Mouse (Mus musculus) embryo, embryonic 10 days (tissue): Measurements from ENCODE around the gene Tent5c.
"Not testable (repeated sequence)": the region's sequence is repeated elsewhere in the genome, so short reads cannot be mapped to it uniquely, and the experiment has no call there.

Experiments used
- DNase-seq: peaks from one replicate; pipeline ENCODE4 v3.0.0-alpha.2; 2015; ENCODE audit warnings: low spot score

Tent5c gene

DNA sequence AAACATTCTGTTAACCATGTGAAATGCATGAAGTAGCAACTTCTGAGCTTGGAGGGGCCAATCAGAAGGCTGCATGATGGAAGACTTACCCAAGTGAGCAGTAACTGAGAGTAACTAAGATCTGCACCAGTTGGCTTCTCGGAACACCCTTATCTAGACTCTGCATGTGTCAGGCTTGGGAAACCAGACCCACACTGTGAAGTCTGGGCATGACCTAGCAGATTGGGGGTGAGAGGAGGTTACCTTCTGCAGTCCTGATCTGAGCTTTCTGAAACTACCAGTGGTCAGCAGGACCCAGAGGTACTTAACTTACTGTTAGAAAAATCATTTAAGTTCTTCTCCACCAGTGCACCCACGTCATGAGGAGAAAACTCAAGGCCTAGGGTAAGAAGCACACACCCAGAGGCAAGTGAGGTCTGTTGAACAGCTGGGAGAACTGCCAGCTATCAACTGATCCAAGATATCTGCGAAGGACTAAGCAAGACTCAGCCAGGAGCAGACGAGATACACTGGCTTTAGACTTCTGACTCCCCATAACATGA is 50.6 kb downstream of the Tent5c start:
- DNase-seq: no peak

DNA sequence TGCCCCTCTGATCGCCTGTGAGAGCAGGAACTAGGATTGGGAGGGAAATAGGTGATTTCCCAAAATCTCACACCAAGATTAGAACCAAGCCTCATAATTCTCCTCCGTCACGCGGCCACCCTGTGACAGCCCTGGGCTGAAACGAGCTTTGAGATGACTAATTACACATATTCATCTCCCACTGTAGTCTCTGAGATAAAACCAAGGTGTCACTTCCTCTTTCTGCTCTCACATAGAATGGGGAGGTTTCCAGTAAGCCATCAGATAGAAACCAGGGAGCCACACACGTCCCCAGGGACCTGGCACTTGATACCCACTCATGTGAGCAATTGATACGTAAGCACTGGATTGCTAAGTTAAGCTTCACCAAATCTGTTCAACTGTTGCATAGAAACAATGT is 52.4 kb downstream of the Tent5c start:
- DNase-seq: no peak

DNA sequence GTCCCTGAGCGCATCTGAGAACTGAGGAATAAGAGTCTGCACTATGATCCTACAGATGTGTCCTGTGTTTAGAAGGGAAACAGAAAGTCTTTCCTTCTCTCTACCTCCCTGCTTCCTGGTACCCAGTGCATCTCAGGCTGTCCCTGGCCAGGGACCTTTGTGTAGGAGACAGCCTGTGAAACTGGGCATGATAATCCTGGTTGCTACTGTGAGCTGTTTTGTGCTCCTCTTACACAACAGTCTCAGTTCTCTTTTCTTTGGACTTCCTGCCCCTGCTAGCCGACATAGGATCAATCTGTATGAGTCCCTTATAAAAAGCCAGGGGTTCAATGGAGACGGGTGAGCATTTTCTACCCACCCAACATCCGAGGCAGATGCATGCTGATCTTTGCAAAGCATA is 57.4 kb downstream of the Tent5c start:
- no peak for DNase-seq

DNA sequence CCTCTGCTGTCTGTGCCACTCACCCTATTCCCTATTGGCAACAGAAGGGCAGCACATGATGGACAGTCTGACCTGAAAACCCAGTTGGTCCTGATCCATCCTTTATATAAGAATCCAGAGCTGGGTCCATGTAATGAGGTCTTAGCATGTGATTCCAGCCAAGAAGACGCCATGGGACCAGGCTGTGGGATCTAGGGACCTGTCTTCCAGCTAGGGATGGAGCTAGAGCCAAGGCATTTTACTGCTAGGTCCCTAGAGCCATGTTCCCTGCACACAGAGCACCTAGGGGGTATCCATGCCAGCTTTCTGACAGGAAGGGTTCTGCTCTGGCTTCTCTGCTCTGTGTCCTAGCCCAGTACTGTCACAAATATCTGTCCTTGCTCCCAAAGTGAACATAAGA is 58.4 kb downstream of the Tent5c start:
- no peak for DNase-seq

DNA sequence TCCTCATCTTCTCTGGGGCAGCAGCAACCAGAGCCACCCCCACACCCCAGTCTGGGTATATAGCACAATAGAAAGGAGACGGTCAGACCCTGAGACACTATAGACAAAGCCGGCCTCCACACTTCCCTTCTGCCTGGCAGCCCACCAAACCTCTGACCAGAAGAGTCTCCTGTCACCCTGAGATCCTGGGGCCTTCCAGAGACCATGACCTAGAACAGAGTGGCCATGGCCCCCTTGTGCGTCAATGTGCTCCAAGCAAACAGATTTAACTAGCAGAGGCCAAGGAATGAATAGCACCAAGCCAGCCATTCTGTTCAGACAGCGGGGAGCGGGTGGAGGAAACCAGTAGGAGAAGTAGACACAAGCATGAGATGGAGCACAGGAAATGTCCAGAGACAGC is 59.0 kb downstream of the Tent5c start:
- no peak for DNase-seq

DNA sequence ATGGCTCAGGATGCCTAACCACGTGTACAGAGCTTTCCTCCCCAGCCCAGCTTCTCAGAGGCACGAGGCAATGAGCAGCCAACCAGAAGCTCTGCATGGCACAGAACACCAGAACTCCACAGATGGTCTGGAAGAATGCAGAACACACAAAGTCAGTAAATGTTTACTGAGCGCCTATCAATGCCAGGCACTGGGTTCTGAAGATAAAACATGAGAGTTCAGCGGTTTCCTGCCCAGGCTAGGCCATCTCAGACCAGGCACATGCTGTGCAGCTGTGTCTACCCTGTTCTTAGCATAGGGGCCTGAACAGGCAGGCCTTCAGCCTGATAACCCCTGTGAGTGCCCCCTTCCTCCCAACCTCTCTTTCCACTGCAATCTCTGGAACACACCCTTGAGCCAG is 59.5 kb downstream of the Tent5c start:
- no peak for DNase-seq

DNA sequence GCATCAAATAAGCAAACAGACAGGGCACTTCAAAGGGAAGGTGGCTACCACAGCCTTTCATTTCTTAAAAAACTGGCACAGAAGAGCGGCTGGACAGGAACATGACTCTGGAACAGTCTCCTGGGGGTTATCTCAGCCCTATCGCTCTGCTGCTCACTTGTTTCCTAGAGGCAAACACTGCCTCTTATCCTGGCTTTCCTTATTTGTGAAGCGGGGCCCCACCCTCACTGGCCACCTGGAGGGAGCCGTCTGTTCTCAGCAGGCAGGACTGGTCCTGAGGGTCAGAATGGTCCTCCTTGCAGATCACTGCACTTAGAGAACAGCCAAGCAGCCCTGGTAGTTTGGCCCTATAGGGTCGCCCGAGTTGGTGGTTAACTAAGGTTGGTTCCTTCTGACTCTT is 61.6 kb downstream of the Tent5c start:
- DNase-seq: no peak

DNA sequence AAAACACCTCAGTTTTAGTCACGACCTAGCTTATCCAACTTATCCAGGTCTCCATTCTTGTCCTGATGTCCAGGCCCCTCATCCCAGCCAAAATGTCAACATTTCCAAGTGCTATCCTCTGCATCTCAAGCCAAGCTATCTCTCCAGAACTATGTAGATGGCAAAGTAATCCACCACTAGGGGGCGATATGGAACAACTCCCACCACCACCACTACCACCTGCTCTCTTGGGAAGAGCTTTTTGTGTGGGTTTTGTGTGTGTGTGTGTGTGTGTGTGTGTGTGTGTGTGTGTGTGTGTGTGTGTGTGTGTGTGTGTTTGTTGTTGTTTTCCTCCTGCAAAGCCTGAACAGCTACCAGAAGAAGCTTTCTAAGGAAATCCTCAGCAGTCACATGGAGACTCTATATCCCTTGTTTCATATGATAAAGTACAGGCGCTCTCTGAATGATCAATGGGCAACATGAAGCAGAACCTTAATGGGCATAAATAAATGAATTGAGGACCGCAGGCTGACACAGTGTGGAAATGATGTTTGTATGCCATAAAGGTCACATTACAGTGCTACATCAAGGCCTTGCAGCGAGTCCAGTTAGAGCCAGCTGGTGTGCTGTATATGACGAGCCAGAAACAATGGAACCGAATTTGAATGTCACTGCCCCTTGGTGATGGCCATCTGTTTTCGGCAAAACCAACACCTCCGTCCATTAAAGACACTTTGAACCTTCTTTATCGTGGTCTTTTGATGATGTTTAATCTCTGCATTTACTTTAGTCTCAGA is 66.5 kb downstream of the Tent5c start:
- DNase-seq: peak; percentile 74

DNA sequence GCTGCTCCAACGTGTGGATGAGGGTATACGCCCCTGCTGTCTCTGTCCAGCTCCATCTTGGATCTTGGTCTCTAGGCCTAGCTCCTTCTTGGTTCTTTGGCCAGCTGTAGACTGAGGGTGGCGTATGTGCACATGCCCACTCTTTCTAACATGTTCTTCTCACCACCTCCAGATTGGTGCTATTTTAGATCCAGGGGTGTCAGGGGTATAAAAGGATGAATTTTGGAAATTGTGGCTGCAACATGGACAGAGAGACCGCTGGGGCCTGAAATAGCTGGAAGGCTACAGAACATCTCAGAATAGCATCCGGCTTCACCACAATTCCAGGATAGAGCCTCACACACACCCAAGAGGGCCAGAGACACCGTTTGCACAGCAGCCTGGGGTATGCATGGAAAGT is 67.8 kb downstream of the Tent5c start:
- no peak for DNase-seq

DNA sequence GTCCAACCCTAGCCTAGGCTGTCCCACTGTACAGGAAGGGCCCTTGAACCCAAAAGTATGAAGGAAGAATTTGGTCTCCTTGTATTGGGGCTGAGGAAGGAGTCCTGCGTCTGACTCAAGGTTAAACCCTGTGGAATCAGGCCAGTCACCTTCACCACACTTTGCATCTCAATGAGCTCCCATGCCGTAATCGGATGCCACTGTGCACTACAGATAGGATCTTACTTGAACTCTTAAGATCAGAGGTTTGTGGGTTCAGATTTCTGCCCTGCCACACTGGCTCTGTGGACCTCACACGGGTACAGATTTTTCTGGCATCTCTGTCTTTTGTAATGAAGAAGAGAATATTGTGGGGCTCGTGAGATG is 68.5 kb downstream of the Tent5c start:
- DNase-seq: no peak

DNA sequence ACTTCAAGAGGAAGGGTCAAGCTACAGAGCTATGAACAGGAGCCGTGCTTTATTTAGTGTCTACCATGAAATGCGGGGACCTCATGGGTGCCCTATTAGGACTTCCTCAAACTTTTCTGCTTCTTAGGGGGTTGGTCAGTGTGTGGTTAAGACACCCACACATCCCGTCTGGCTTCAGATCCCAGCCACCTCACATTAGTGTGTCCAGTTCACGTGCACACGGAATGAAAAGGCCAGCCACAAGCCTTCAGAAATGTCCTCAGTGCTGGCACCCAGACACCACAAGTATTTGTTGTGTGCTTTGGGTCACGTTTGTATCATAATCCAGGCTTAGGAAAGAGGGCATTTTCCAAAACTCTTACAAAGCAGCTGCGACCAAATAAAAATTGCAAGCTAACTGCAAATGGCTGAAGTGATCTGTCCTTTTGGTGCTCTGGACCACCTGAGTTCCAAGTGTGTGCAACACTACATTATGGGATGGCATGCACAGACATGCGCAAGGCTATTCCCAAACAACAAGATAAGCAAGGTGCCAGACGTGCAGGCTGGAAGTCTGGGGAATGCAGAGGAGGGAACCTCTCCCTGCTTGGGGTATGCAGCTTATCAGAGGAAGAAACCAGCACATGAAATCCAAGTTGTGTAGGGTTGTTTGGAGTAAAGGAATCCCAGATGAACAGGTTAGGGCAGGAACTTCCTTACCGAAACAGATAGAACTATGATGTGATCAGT is 69.0 kb downstream of the Tent5c start:
- no peak for DNase-seq

DNA sequence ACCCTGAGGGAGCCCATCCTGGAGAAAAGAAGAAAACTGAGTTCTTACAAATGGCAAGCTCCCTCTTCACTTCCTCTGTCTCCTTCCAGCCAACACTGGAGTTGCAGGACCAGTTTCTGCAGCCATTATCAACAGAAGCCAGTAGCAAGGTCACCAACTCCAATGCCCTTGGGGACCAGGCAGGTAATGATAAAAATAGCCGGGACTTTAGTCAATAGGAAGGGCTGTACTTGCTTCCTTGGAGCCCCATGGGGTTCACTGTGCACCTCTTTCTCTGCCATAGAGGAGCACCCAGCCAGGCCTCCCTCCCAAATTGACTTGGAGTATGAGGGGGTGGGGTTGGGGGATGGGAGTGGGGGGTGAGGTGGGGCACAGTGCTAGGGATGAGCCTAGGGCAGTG is 70.7 kb downstream of the Tent5c start:
- no peak for DNase-seq

DNA sequence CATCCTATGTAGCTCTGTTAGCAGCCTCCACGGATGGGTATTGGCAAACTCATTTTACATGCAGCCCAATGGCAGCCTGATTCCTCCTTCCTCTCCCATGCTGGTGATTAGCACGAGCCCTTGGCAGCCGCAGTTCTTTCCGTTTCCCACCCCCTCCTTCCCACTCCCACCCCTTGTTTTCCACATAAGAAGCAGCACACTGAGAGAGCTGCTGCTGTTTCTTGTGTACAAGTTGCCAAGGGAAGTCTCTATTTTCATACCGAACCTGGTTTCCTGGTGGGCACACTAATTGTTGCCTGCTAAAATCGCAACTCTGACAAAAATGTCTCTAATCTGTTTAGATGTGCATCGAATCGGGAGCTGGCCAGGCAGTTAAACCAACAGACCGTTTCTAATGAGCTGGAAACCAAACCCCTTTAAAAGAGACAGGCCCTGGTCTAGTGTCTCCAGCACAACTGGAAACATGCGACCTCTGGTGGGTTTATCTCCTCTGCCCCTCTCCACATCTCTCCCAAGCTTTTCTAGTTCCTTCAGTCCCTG is 71.3 kb downstream of the Tent5c start:
- DNase-seq: peak; percentile 28

DNA sequence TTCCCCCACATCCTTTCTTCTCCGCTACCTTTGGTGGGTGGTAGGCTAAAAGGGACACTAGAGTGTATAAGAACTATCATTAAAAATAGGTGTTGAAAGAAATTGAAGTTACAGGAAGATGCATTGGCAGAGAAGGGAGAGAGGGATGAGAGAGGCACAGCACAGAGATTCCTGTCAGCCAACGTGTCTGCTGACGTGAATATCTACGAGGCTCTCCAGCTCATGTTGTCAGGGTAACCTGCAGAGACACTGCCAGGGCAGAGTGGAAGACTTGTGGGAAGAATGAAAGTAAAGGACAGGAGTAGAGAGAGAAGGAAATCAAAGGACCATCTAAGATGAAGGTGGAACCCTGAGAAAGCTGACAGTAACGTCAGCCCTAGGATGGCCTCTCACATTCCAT is 73.5 kb downstream of the Tent5c start:
- DNase-seq: no peak

DNA sequence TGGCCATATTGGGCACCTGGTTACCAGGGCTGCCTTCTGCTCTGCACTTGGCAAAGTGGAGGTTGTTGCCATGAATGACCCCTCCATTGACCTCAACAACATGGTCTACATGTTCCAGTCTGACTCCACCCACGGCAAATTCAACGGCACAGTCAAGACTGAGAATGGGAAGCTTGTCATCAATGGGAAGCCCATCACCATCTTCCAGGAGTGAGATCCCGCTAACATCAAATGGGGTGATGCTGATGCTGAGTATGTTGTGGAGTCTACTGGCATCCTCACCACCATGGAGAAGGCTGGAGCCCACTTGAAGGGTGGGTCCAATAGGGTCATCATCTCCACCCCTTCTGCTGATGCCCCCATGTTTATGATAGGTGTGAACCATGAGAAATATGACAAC is 75.5 kb downstream of the Tent5c start:
- not testable (repeated sequence) for DNase-seq

DNA sequence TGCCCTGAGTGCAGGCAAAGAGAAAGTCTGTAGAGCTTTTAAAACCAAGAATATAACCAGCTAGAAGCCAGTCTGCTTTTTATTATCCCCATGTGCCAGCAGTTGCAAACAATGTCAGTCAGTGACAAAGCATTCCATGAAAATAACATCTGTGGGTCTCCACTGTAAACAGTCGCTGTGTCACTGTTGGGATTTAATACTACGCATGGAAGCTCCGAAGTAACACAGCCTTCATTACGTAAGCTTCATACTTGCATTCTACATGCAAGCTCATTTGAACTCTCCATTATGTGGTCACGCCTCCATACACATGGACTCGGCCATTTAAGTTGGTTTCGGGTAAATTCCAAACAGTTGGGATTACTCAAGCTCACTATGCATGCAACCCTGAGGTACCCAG is 77.2 kb downstream of the Tent5c start:
- no peak for DNase-seq

DNA sequence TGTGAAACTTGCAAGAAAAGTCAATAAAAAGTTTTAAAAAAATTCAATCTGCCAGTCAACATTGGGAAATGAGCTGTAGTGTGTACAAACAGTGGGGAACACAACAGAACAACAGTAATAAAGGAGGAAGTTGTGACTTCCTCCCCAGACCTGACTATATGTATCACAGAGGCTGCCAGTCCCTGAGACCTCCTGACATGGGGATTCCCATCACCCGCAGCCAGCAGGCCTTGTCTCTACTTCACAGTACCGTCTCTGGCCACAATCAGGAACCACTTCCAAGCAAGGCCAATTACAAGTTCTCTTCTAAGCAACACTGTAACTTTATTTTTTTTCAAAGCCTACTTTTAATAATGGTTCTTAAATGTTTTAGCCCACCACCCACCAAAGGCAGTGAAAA is 79.8 kb downstream of the Tent5c start:
- no peak for DNase-seq

DNA sequence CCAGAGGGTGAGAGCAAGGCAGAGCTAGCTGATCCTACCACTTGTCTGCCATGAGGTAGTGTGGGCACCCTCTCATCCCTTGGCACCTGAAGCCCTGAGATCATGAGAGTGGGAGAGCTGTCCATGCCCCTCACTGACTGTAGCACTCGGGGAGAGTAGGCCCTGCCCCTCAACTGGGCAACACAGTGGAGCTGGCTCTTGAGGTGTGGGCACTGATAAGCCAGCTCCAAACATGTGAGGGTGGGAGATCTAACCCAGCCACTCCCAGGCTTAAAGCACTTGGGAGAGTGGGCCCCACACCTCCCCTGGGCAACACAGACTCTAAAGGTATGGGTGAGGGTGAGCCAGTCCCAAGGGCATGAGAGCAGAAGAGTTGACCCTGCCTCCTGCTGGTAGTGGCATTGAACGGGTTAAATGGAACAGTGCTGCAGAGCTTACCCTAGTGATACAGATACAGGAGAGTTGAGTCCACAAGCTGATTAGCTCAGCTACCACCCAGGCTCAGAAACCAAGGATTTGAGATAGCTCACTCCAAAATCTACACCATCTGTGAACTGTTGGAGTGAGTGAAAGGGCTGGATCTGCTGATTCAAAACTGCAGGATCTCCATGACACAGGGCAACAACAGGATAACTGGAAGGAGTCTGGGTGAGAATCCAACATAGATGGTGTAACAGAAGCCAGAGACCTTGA is 80.6 kb downstream of the Tent5c start:
- DNase-seq: no peak

DNA sequence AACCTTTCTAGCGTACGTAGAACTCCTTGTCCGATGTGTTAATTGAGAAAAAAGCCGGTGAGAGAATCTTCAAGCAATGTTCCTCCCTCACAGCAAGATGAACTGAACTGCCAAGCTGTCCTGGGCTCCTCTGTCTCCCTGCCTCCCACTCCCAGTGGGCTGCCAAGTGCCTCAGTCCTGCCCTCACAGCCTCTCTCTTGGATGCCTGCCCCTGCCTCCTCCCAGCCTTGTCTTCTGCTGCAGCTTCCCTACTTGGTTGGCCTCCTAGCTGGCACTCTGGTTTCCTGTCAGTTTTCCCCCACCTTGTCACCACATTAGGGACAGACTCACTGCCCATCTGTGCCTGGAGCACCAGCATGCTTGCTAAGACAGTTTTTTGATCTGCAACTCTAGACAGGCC is 86.5 kb downstream of the Tent5c start:
- DNase-seq: no peak
